Mouse (Mus musculus) inflammation-experienced regulatory T-cells (primary cell): ENCODE results near the gene Psat1. TPM values are rescaled to one million over a fixed set of nuclear protein-coding genes. Genes with fewer than 3 reads are reported as not detected.

ENCODE experiments used
- polyA plus RNA-seq, 2 experiments: library from polyadenylated mRNA; unstranded; fragments of 100-300 nt; shearing (Covaris generic); gene quantifications; one replicate each; pipeline ENCODE4 v1.2.1; 2017

Gene Psat1
- polyA plus RNA-seq: 10 to 100 TPM; 29.1 to 36.2 TPM

DNA sequence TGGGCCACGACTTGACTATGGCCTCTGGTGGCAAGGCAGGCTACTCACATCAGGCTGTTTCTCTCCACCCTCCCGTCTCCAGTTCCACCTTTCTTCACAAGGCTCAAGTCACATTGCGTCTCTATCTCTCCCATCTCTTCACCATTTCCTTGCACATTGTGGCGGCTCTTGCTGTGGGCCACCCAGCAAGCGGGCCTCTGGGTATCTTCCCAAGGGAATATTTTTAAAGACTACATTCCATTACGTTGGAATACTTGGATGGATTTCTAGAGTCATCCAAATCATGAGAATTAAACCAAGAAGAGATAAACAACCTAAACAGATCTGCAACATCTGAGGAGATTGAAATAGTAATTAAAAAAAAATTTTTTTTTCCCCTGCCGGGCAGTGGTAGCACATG lies at the start of gene Psat1:
Gene Psat1, minus strand, starts transcription at position 101 of the 400 bp plus-strand sequence.

DNA sequence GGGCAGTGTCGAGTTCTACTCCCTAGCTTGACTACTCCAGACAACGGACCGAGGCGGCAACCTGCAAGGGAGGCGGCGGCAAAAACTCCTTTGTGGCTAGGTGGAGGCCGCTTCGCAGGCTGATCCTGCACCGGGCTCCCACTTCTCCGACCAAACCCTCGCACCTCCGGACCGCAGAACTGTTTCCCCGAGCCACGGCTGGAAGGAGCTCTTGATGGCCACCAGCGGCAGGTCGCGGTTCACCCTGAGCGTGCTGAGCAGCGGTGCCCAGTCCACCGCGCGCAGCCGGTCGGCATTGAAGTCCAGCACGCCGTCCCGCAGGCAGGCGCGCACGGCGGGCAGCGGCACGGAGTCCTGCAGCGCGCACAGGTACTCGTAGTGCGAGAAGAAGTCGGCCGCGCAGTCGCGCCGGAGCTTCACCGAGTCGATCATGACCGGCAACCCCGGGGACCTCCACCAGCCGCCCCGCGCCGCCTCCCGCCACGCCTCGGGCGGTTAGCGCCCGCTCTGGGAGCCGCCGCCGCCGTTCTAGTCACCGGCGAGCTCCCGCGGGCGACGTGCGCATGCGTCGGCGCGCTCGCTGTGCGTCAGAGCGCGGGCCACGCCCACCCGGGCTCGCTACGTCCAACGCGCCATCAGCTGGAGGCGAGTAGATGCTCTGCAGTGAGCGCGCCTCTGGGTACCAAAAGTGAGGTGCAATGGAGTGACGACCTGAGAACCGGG lies 37.5 kb upstream of the Psat1 start, which contains the start of gene Cep78:
Gene Cep78, minus strand, starts transcription at position 541 of the 723 bp plus-strand sequence.

Other genes with a start within 250 kb of the Psat1 start
- 10 to 100 TPM in 1 of 2 experiments, 1 to 10 TPM in 1; 6.3 to 10.2 TPM for gene Cep78, start 37.7 kb upstream of the Psat1 start, polyA plus RNA-seq
- gene Gnaq, start 185.5 kb upstream of the Psat1 start, polyA plus RNA-seq: 10 to 100 TPM; 12.1 to 13.6 TPM